Mouse (Mus musculus): ENCODE results near the gene Elof1.
A peak's percentile ranks its signal among the peaks of the same experiment; 100 is the strongest.

Gene Elof1

GRCm38 (mm10) chr9:22136765-22137547, 20.0 kb upstream of the Elof1 start:
- DNase-seq (ENCODE audit: low spot score), result no peak

GRCm38 (mm10) chr9:22135644-22136390, 18.8 kb upstream of the Elof1 start, which contains the start of gene Acp5:
Gene Acp5, minus strand, starts transcription at chr9:22135711.
- no peak for DNase-seq (ENCODE audit: low spot score)

- no peak for DNase-seq (ENCODE audit: low spot score)
Measured at GRCm38 (mm10) chr9:22134988-22135643, 18.1 kb upstream of the Elof1 start.

- DNase-seq (ENCODE audit: low spot score), result no peak
Measured at GRCm38 (mm10) chr9:22134246-22134890, 17.4 kb upstream of the Elof1 start.

GRCm38 (mm10) chr9:22132220-22132619, 15.2 kb upstream of the Elof1 start:
- DNase-seq (ENCODE audit: low spot score), result no peak

- DNase-seq (ENCODE audit: low spot score), result peak; percentile 66
Measured at GRCm38 (mm10) chr9:22131226-22131981, 14.4 kb upstream of the Elof1 start.

- DNase-seq (ENCODE audit: low spot score), result peak; percentile 43
Measured at GRCm38 (mm10) chr9:22125246-22126027, 8.5 kb upstream of the Elof1 start.

- DNase-seq (ENCODE audit: low spot score), result no peak
Measured at GRCm38 (mm10) chr9:22124169-22124568, 7.2 kb upstream of the Elof1 start.

GRCm38 (mm10) chr9:22123069-22123609, 6.2 kb upstream of the Elof1 start:
- DNase-seq (ENCODE audit: low spot score), result peak; percentile 54

- peak; percentile 36 for DNase-seq (ENCODE audit: low spot score)
Measured at GRCm38 (mm10) chr9:22122005-22122404, 5.0 kb upstream of the Elof1 start.

GRCm38 (mm10) chr9:22121545-22121944, 4.6 kb upstream of the Elof1 start:
- no peak for DNase-seq (ENCODE audit: low spot score)

- DNase-seq (ENCODE audit: low spot score), result no peak
Measured at GRCm38 (mm10) chr9:22119543-22119942, 2.6 kb upstream of the Elof1 start.

- DNase-seq (ENCODE audit: low spot score), result peak; percentile 76
Measured at GRCm38 (mm10) chr9:22117754-22118456, 933 bp upstream of the Elof1 start.

GRCm38 (mm10) chr9:22116086-22116485, 886 bp downstream of the Elof1 start:
- no peak for DNase-seq (ENCODE audit: low spot score)

- DNase-seq (ENCODE audit: low spot score), result no peak
Measured at GRCm38 (mm10) chr9:22115635-22116034, 1.3 kb downstream of the Elof1 start.

- DNase-seq (ENCODE audit: low spot score), result no peak
Measured at GRCm38 (mm10) chr9:22108194-22108593, 8.8 kb downstream of the Elof1 start.

- DNase-seq (ENCODE audit: low spot score), result no peak
Measured at GRCm38 (mm10) chr9:22099922-22100321, 17.1 kb downstream of the Elof1 start.

GRCm38 (mm10) chr9:22098993-22099696, 17.8 kb downstream of the Elof1 start, which contains the start of gene Cnn1:
Gene Cnn1, plus strand, starts transcription at chr9:22099216.
- DNase-seq (ENCODE audit: low spot score), result peak; percentile 16

- peak; percentile 87 for DNase-seq (ENCODE audit: low spot score)
Measured at GRCm38 (mm10) chr9:22095854-22096307, 21.1 kb downstream of the Elof1 start.

All from lung, postnatal 25 days (tissue).